Mouse (Mus musculus) hindbrain, embryonic 11.5 days (tissue): ENCODE measurements around the gene Arhgap10. TPM values are rescaled to one million over a fixed set of nuclear protein-coding genes. Genes with fewer than 3 reads are reported as not detected.

Experiments used
- ATAC-seq: fragments of 200-750 bp; cut with Nextera tagmentation; 2 replicates; pipeline ENCODE4 v1.8.0; 2017; ENCODE audit warnings: mild to moderate bottlenecking, moderate TSS enrichment, moderate library complexity; ENCODE audit not compliant: low FRiP score
- DNase-seq: peaks from one replicate; pipeline ENCODE4 v3.0.0-alpha.2; 2015; ENCODE audit warnings: low spot score
- H3K27ac ChIP-seq: fragments of 300-500 bp; sonication (generic); 2 replicates; pipeline ENCODE4 v1.5.1; 2014; ENCODE audit warnings: mild to moderate bottlenecking, low read depth, low read length
- H3K27me3 ChIP-seq: fragments of 300-500 bp; sonication (generic); 2 replicates; pipeline ENCODE4 v1.6.1; 2014; ENCODE audit warnings: mild to moderate bottlenecking, low read length, moderate library complexity, mixed read lengths; ENCODE audit not compliant: control insufficient read depth, insufficient read depth
- H3K36me3 ChIP-seq: fragments of 300-500 bp; sonication (generic); 2 replicates; pipeline ENCODE4 v1.6.1; 2014; ENCODE audit warnings: mild to moderate bottlenecking, low read length, moderate library complexity, mixed read lengths; ENCODE audit not compliant: control insufficient read depth, insufficient read depth
- H3K4me1 ChIP-seq: fragments of 300-500 bp; sonication (generic); replicated peaks from 2 replicates; pipeline ENCODE4 v1.6.1; 2014; ENCODE audit warnings: low read length, mixed read lengths; ENCODE audit not compliant: control insufficient read depth, insufficient read depth
- H3K4me2 ChIP-seq: fragments of 300-500 bp; sonication (generic); replicated peaks from 2 replicates; pipeline ENCODE4 v1.6.1; 2014; ENCODE audit warnings: mild to moderate bottlenecking, low read depth, low read length
- H3K4me3 ChIP-seq: fragments of 300-500 bp; sonication (generic); 2 replicates; pipeline ENCODE4 v1.5.1; 2014; ENCODE audit warnings: low read depth, low read length
- H3K9ac ChIP-seq: fragments of 300-500 bp; sonication (generic); 2 replicates; pipeline ENCODE4 v1.6.1; 2014; ENCODE audit warnings: low read depth, low read length
- H3K9me3 ChIP-seq: fragments of 300-500 bp; sonication (generic); 2 replicates; pipeline ENCODE4 v1.6.1; 2016; ENCODE audit warnings: low read length; ENCODE audit not compliant: control insufficient read depth
- WGBS: fragments of 180-500 bp; shearing (Covaris S2); extraction: QIAGEN DNeasy Blood & Tissue Kit; methylation state at CpG from one replicate; pipeline ENCODE4 v1.1.7; 2014; 5-methylcytosine and 5-hydroxymethylcytosine counted together
- polyA plus RNA-seq: library from polyadenylated mRNA; unstranded; fragments of >200 nt; fragmentation: Nextera tagmentation; extraction: Ambion mirVana; gene quantifications from 2 replicates; pipeline ENCODE4 v1.2.1, GENCODE M21; 2014

Gene Arhgap10
- polyA plus RNA-seq, 1 experiment from 2014 or later, result 15.4 TPM

DNA sequence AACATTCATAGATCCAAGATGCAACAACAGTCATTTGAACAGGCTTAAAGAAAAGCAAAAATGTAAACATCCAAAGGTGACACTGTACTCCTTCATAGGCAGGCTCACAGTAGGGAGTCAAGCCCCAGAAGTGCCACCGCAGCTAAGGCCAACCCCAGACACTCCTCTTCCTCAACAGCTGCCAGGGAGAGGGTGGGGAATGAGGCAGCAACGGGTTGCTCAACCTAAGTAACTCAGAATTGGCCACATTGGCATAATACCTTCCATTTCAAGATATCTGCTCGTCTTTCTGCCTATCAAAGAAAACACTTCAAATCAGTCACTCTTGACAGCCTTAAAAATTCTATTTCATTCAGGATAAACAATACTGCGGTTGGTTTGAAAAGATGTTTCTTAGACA lies 225.6 kb downstream of the Arhgap10 start:
- WGBS, result 65% methylated on average over 4 of the region's 4 CpGs
- ATAC-seq, result no peak
- no peak overlapping the region for H3K9ac ChIP-seq
- no peaks in the 10 kb centered on the region for H3K36me3 ChIP-seq
- no peaks in the 10 kb centered on the region for H3K27me3 ChIP-seq
- H3K4me3 ChIP-seq, result no peak overlapping the region
- no peak for DNase-seq
- H3K9me3 ChIP-seq, result no peaks in the 10 kb centered on the region
- H3K4me2 ChIP-seq, result no peak overlapping the region
- H3K4me1 ChIP-seq, result no peaks in the 10 kb centered on the region
- no peak overlapping the region for H3K27ac ChIP-seq

DNA sequence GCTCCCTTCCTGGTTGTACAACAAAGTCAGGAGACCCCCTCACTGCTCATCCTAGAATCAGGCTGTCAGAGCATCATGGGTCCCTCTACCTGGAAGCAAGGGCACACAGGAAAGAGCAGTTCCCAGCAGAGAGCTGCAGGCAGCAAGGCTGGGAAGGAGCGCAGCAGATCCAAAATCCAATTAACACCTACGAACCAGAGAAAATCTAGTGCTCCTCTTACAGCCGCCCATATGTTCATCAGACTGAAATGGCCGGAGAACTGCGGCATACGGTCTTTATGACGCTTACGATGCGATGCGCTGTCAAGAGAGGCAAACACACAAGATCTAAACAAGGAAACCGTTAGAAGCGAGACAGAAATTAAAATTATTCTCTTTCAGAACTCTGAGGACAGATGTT lies 229.3 kb downstream of the Arhgap10 start:
- Histone ChIP-seq H3K4me3 (no peak overlapping the region), H3K27ac (no peak overlapping the region), H3K9me3 (no peaks in the 10 kb centered on the region), H3K36me3 (no peaks in the 10 kb centered on the region), H3K4me2 (no peak overlapping the region), H3K27me3 (no peaks in the 10 kb centered on the region), H3K4me1 (no peaks in the 10 kb centered on the region), H3K9ac (no peak overlapping the region)
- 97% methylated on average over 12 of the region's 12 CpGs for WGBS
- DNase-seq (no peak), ATAC-seq (no peak)

DNA sequence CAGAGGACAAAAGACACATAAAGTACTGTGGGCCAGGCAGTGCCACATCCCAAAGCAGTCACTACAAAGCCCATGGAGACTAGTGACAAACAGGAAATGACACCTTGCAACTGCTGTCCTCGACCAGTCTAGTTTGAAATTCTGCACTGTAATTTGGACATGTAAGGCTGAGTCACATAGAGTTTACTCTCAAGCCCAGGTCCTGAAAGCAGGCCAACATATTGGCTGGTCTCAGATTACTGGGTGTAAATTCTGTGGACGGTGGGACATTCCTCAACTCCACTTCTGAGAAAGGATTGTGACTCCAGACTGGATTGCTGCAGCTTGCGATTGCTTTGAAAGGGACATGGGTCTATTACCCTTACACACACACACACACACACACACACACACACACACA lies 229.7 kb downstream of the Arhgap10 start:
- H3K27ac ChIP-seq, result no peak overlapping the region
- H3K27me3 ChIP-seq, result no peaks in the 10 kb centered on the region
- ATAC-seq, result no peak
- DNase-seq, result no peak
- no peak overlapping the region for H3K4me3 ChIP-seq
- no peak overlapping the region for H3K9ac ChIP-seq
- 80% methylated on average over 3 of the region's 3 CpGs for WGBS
- H3K4me2 ChIP-seq, result no peak overlapping the region
- H3K4me1 ChIP-seq, result no peaks in the 10 kb centered on the region
- H3K9me3 ChIP-seq, result no peaks in the 10 kb centered on the region
- no peaks in the 10 kb centered on the region for H3K36me3 ChIP-seq

DNA sequence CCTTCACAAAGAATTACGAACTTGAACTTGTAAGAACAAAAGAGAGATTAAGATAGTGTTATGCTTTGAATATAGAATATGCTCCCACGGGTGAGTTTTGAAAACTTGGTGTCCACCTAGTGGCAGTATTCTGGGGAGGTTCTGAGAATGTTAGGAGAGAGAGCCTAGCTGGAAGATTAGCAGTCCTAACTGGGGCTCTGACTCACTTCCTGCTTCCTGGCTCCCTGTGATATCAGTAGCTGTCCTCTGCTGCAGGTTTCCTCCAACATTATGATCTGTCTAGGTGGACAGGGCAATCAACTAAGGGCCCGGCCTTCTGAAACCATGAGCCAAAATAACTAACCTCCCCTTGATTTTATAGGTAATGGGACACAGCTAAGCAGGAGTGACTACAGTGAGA lies 233.3 kb downstream of the Arhgap10 start:
- Histone ChIP-seq H3K36me3 (no peaks in the 10 kb centered on the region), H3K9me3 (no peaks in the 10 kb centered on the region), H3K4me2 (no peak overlapping the region), H3K4me1 (no peaks in the 10 kb centered on the region), H3K9ac (no peak overlapping the region), H3K4me3 (no peak overlapping the region), H3K27me3 (no peaks in the 10 kb centered on the region), H3K27ac (no peak overlapping the region)
- DNase-seq (no peak), ATAC-seq (no peak)
- WGBS, result 81% methylated on average over 3 of the region's 3 CpGs

DNA sequence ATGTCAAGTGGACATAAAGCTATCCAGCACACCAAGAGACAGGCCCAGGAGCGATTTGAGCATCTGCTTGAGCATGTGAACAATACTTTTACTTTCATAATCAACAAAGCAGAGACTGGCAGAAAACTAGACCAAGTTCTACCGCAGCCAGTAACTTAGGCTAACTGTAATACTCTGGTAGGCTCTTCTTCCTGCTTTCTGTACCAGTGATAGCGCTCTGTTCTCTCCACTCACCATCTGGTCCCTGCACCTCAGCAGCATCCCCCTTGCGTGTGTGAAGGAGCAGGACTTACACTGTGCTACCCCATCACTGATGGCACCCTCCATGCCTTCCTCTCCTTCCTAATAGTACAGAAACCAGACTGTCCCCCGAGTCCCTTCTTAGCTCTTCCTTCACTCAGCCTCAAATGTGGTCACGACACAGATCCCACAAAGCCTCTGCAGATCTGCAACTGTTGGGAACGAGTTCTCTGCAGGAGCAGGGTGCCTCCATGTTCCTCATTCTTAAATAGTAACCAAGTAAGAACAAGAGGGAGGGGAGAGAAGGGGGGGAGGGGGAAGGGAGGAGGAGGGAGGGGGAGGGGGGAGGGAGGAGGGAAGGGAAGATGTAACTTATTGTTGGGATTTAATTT lies 235.0 kb downstream of the Arhgap10 start:
- Histone ChIP-seq H3K4me1 (no peaks in the 10 kb centered on the region), H3K4me2 (no peak overlapping the region), H3K27me3 (no peaks in the 10 kb centered on the region), H3K36me3 (no peaks in the 10 kb centered on the region), H3K9me3 (no peaks in the 10 kb centered on the region), H3K9ac (no peak overlapping the region), H3K27ac (no peak overlapping the region), H3K4me3 (no peak overlapping the region)
- DNase-seq (no peak), ATAC-seq (no peak)
- WGBS, result 84% methylated on average over 7 of the region's 7 CpGs

DNA sequence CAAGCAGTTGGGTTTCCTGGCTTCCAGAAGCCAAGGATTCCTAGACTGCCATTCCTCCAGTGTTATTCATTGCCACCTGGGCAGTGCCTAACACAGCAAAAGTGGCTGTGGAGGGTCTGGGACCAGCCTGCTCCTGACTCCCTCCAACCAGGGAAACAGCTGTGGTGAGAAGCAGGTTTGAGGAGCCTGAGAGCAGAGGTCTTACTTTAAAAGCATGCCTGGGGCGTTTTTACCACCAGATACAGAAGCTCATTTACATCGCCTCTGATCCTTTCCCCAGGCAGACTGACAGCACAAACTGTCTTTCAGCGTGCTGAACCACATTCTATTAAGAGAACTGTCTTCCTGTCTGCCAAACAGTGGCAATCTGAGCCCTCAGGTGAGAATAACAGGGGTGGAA lies 237.8 kb downstream of the Arhgap10 start:
- Histone ChIP-seq H3K36me3 (no peaks in the 10 kb centered on the region), H3K4me2 (no peak overlapping the region), H3K9me3 (no peaks in the 10 kb centered on the region), H3K4me3 (no peak overlapping the region), H3K27me3 (no peaks in the 10 kb centered on the region), H3K4me1 (no peaks in the 10 kb centered on the region), H3K27ac (no peak overlapping the region), H3K9ac (no peak overlapping the region)
- no peak for ATAC-seq
- 49% methylated on average over 3 of the region's 3 CpGs for WGBS
- DNase-seq, result no peak

DNA sequence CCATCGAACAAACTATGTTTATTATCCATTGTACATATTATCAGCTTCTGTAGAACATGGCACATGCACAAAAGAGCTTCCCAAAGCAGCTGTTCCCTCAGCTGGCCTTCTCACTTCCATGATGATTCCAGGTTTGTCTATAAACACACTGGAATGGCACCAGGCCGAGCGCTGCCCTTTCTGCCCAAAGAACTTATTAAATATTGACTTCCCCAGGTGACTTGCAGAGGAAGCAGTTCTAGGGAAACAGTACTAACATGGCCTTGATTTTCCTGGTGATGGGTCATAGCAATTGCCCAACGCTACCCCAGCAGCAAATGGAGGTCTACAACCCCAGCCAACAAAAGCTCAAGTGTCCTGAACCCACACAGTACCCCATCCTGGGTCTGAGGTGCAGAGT lies 239.5 kb downstream of the Arhgap10 start:
- no peaks in the 10 kb centered on the region for H3K4me1 ChIP-seq
- no peak overlapping the region for H3K27ac ChIP-seq
- ATAC-seq, result no peak
- H3K4me3 ChIP-seq, result no peak overlapping the region
- no peak overlapping the region for H3K4me2 ChIP-seq
- DNase-seq, result no peak
- no peaks in the 10 kb centered on the region for H3K36me3 ChIP-seq
- no peaks in the 10 kb centered on the region for H3K9me3 ChIP-seq
- H3K27me3 ChIP-seq, result no peaks in the 10 kb centered on the region
- 88% methylated on average over 4 of the region's 4 CpGs for WGBS
- no peak overlapping the region for H3K9ac ChIP-seq

DNA sequence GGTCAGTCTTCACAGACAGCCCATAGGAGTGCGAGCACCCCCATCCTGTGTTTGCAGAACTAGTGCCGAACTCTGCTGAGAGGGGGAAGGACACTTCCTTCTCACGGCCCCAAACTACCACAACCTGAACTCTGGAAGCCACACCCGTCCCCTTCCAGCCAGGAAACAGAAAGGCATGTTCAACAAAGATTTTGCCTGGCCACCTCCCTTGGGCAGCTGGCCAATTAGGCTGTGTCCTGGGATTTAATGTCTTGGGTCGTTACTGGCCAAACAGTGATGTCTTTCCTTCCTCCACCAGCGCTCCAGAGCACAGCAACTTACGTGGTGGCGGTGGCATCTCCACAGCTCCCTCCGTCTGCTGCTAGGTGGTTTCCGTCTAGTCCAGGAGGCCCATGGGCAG lies 240.9 kb downstream of the Arhgap10 start:
- no peak for DNase-seq
- Histone ChIP-seq H3K4me2 (no peak overlapping the region), H3K4me1 (no peaks in the 10 kb centered on the region), H3K4me3 (no peak overlapping the region), H3K27ac (no peak overlapping the region), H3K36me3 (no peaks in the 10 kb centered on the region), H3K9me3 (no peaks in the 10 kb centered on the region), H3K9ac (no peak overlapping the region), H3K27me3 (no peaks in the 10 kb centered on the region)
- ATAC-seq, result no peak
- 86% methylated on average over 10 of the region's 10 CpGs for WGBS

DNA sequence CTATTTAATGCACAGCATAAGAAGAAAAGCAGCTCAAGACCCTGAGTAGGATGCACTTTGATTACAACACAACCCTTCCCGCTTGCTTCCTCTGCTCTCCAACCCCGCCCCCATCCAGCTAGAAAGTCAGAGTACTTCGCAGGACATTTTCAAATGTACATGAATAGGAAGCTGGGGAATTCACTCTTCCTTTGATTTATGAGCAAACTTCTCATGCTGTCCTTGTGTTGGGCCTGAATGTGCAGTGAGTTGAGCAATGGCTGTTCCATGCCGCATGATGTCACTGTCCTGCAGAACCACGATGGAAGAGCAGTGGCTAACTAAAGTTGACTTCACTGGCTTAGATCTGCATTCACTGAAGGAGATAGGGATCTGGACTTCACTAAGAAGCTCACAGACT lies 242.2 kb downstream of the Arhgap10 start:
- Histone ChIP-seq H3K36me3 (no peaks in the 10 kb centered on the region), H3K9ac (no peak overlapping the region), H3K4me1 (no peaks in the 10 kb centered on the region), H3K4me3 (no peak overlapping the region), H3K4me2 (no peak overlapping the region), H3K27me3 (no peaks in the 10 kb centered on the region), H3K27ac (no peak overlapping the region), H3K9me3 (no peaks in the 10 kb centered on the region)
- 90% methylated on average over 5 of the region's 5 CpGs for WGBS
- no peak for ATAC-seq
- DNase-seq, result no peak
